Mouse (Mus musculus): ENCODE measurements at regions not wholly inside any gene's neighbourhood (a gene's known extent, or its start where the extent isn't known, plus 50 kb on each side); places are given as distances from the start of the nearest gene placed in this dataset.

GRCm38 (mm10) chr15:27282279-27282678 is 184.2 kb upstream of the Ank start:
- no peak overlapping the region for H3K4me3 ChIP-seq (ENCODE audit: low read depth, low read length)
- ATAC-seq = no peak
- H3K4me2 ChIP-seq (ENCODE audit: low read length) = no peak overlapping the region
- H3K27me3 ChIP-seq (ENCODE audit: control insufficient read depth, insufficient read depth, low read depth, low read length) = no peaks in the 10 kb centered on the region
- H3K27ac ChIP-seq (ENCODE audit: low read length) = no peak overlapping the region
- H3K9ac ChIP-seq (ENCODE audit: low read depth, low read length) = no peak overlapping the region
- H3K4me1 ChIP-seq (ENCODE audit: control insufficient read depth, insufficient read depth, low read length) = no peaks in the 10 kb centered on the region
- 0 out of 2 replicates have a peak, but pooled peaks cover 2% of the 10 kb centered on the region for H3K9me3 ChIP-seq (replicated peaks; ENCODE audit: control insufficient read depth, low read length, poor library complexity, severe bottlenecking)
- H3K36me3 ChIP-seq (ENCODE audit: control insufficient read depth, insufficient read depth, low read length) = no peaks in the 10 kb centered on the region
- WGBS = 83% methylated on average over 1 of the region's 1 CpGs

- Histone ChIP-seq H3K27ac (ENCODE audit: low read length) (no peak overlapping the region), H3K4me1 (ENCODE audit: control insufficient read depth, insufficient read depth, low read length) (no peaks in the 10 kb centered on the region), H3K4me3 (ENCODE audit: low read depth, low read length) (no peak overlapping the region), H3K36me3 (ENCODE audit: control insufficient read depth, insufficient read depth, low read length) (no peaks in the 10 kb centered on the region), H3K27me3 (ENCODE audit: control insufficient read depth, insufficient read depth, low read depth, low read length) (no peaks in the 10 kb centered on the region), H3K9ac (ENCODE audit: low read depth, low read length) (no peak overlapping the region), H3K9me3 (replicated peaks; ENCODE audit: control insufficient read depth, low read length, poor library complexity, severe bottlenecking) (no peaks in the 10 kb centered on the region), H3K4me2 (ENCODE audit: low read length) (no peak overlapping the region)
- 71% methylated on average over 4 of the region's 4 CpGs for whole genome bisulfite sequencing
- ATAC-seq = no peak
These were observed 162.6 kb upstream of the Ank start for GRCm38 (mm10) chr15:27303856-27304255.

GRCm38 (mm10) chr15:27304256-27304655 is 162.2 kb upstream of the Ank start:
- Histone ChIP-seq H3K9ac (ENCODE audit: low read depth, low read length) (no peak overlapping the region), H3K4me3 (ENCODE audit: low read depth, low read length) (no peak overlapping the region), H3K27me3 (ENCODE audit: control insufficient read depth, insufficient read depth, low read depth, low read length) (no peaks in the 10 kb centered on the region), H3K4me1 (ENCODE audit: control insufficient read depth, insufficient read depth, low read length) (no peaks in the 10 kb centered on the region), H3K27ac (ENCODE audit: low read length) (no peak overlapping the region), H3K9me3 (replicated peaks; ENCODE audit: control insufficient read depth, low read length, poor library complexity, severe bottlenecking) (no peaks in the 10 kb centered on the region), H3K4me2 (ENCODE audit: low read length) (no peak overlapping the region), H3K36me3 (ENCODE audit: control insufficient read depth, insufficient read depth, low read length) (no peaks in the 10 kb centered on the region)
- 72% methylated on average over 7 of the region's 7 CpGs for WGBS
- no peak for ATAC-seq

- no peak overlapping the region for H3K4me2 ChIP-seq (ENCODE audit: low read length)
- H3K9me3 ChIP-seq (replicated peaks; ENCODE audit: control insufficient read depth, low read length, poor library complexity, severe bottlenecking) = no peaks in the 10 kb centered on the region
- ATAC-seq = no peak
- H3K27ac ChIP-seq (ENCODE audit: low read length) = no peak overlapping the region
- no peak overlapping the region for H3K9ac ChIP-seq (ENCODE audit: low read depth, low read length)
- no peaks in the 10 kb centered on the region for H3K4me1 ChIP-seq (ENCODE audit: control insufficient read depth, insufficient read depth, low read length)
- no peaks in the 10 kb centered on the region for H3K27me3 ChIP-seq (ENCODE audit: control insufficient read depth, insufficient read depth, low read depth, low read length)
- H3K4me3 ChIP-seq (ENCODE audit: low read depth, low read length) = no peak overlapping the region
- WGBS = 93% methylated on average over 4 of the region's 4 CpGs
- no peaks in the 10 kb centered on the region for H3K36me3 ChIP-seq (ENCODE audit: control insufficient read depth, insufficient read depth, low read length)
These were observed 161.4 kb upstream of the Ank start for GRCm38 (mm10) chr15:27305035-27305434.

GRCm38 (mm10) chr15:27308639-27309038 is 157.8 kb upstream of the Ank start:
- Histone ChIP-seq H3K27ac (ENCODE audit: low read length) (no peak overlapping the region), H3K4me2 (ENCODE audit: low read length) (no peak overlapping the region), H3K9me3 (replicated peaks; ENCODE audit: control insufficient read depth, low read length, poor library complexity, severe bottlenecking) (no peaks in the 10 kb centered on the region), H3K4me1 (ENCODE audit: control insufficient read depth, insufficient read depth, low read length) (no peaks in the 10 kb centered on the region), H3K36me3 (ENCODE audit: control insufficient read depth, insufficient read depth, low read length) (no peaks in the 10 kb centered on the region), H3K9ac (ENCODE audit: low read depth, low read length) (no peak overlapping the region), H3K27me3 (ENCODE audit: control insufficient read depth, insufficient read depth, low read depth, low read length) (no peaks in the 10 kb centered on the region), H3K4me3 (ENCODE audit: low read depth, low read length) (no peak overlapping the region)
- ATAC-seq = no peak
- WGBS = 74% methylated on average over 4 of the region's 4 CpGs

- H3K36me3 ChIP-seq (ENCODE audit: control insufficient read depth, insufficient read depth, low read length) = no peaks in the 10 kb centered on the region
- no peaks in the 10 kb centered on the region for H3K4me1 ChIP-seq (ENCODE audit: control insufficient read depth, insufficient read depth, low read length)
- 51% methylated on average over 4 of the region's 4 CpGs for WGBS
- no peak overlapping the region for H3K9ac ChIP-seq (ENCODE audit: low read depth, low read length)
- H3K4me3 ChIP-seq (ENCODE audit: low read depth, low read length) = no peak overlapping the region
- H3K27ac ChIP-seq (ENCODE audit: low read length) = no peak overlapping the region
- no peaks in the 10 kb centered on the region for H3K9me3 ChIP-seq (replicated peaks; ENCODE audit: control insufficient read depth, low read length, poor library complexity, severe bottlenecking)
- peak; percentile 83 for ATAC-seq
- no peak overlapping the region for H3K4me2 ChIP-seq (ENCODE audit: low read length)
- no peaks in the 10 kb centered on the region for H3K27me3 ChIP-seq (ENCODE audit: control insufficient read depth, insufficient read depth, low read depth, low read length)
These were observed 150.3 kb upstream of the Ank start for GRCm38 (mm10) chr15:27315964-27316745.

GRCm38 (mm10) chr15:27316746-27317129 is 149.7 kb upstream of the Ank start:
- 64% methylated on average over 1 of the region's 1 CpGs for WGBS
- Histone ChIP-seq H3K4me2 (ENCODE audit: low read length) (no peak overlapping the region), H3K27ac (ENCODE audit: low read length) (no peak overlapping the region), H3K4me1 (ENCODE audit: control insufficient read depth, insufficient read depth, low read length) (no peaks in the 10 kb centered on the region), H3K9ac (ENCODE audit: low read depth, low read length) (no peak overlapping the region), H3K27me3 (ENCODE audit: control insufficient read depth, insufficient read depth, low read depth, low read length) (no peaks in the 10 kb centered on the region), H3K9me3 (replicated peaks; ENCODE audit: control insufficient read depth, low read length, poor library complexity, severe bottlenecking) (no peaks in the 10 kb centered on the region), H3K4me3 (ENCODE audit: low read depth, low read length) (no peak overlapping the region), H3K36me3 (ENCODE audit: control insufficient read depth, insufficient read depth, low read length) (no peaks in the 10 kb centered on the region)
- peak; percentile 58; the same call in 1 of the 2 replicates for ATAC-seq

GRCm38 (mm10) chr15:27321915-27322665 is 144.4 kb upstream of the Ank start:
- Histone ChIP-seq H3K4me1 (ENCODE audit: control insufficient read depth, insufficient read depth, low read length) (peaks cover 2% of the 10 kb centered on the region; the same call in 1 of the 2 replicates), H3K4me2 (ENCODE audit: low read length) (no peak overlapping the region), H3K36me3 (ENCODE audit: control insufficient read depth, insufficient read depth, low read length) (no peaks in the 10 kb centered on the region), H3K27ac (ENCODE audit: low read length) (no peak overlapping the region), H3K4me3 (ENCODE audit: low read depth, low read length) (no peak overlapping the region), H3K9me3 (replicated peaks; ENCODE audit: control insufficient read depth, low read length, poor library complexity, severe bottlenecking) (no peaks in the 10 kb centered on the region), H3K9ac (ENCODE audit: low read depth, low read length) (no peak overlapping the region), H3K27me3 (ENCODE audit: control insufficient read depth, insufficient read depth, low read depth, low read length) (no peaks in the 10 kb centered on the region)
- ATAC-seq = no peak
- WGBS = 72% methylated on average over 10 of the region's 10 CpGs

Data from midbrain, embryonic 16.5 days (tissue).